Mouse (Mus musculus) olfactory bulb, adult 2 months (tissue): ENCODE data around the gene St6galnac3.

Experiments
- CTCF ChIP-seq: fragments of 200-500 bp; IDR thresholded peaks from 2 replicates; pipeline ENCODE4 v1.5.1; 2012; ENCODE audit warnings: low read depth, mild to moderate bottlenecking, low read length, moderate library complexity; ENCODE audit not compliant: insufficient read depth
- POLR2A ChIP-seq: fragments of 200-500 bp; IDR thresholded peaks from 2 replicates; pipeline ENCODE4 v1.6.1; 2012; ENCODE audit warnings: mild to moderate bottlenecking, low read depth, low read length, moderate library complexity; ENCODE audit not compliant: insufficient read depth

DNA sequence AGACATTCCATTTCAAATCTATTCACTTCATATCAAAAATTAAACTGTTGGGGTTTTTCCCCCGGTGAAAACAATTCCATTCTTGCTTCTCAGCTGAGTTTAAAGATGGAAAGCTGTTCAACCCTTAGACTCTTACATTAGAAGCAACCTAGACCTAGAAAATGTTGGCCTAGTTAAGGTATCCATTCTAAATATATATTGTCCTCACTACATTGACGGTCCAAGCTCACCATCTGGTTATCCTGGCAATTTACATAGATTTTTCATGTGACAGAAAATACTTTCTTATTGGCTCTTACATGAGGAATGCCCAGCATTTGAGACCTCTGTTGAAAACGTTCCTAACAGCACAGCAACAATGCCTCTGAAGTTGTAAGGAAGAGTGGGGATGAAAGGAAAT, 400.7 kb downstream of the St6galnac3 start:
- TF ChIP-seq CTCF (no peak), POLR2A (no peak)
